Mouse (Mus musculus) neural tube, embryonic 13.5 days (tissue): ENCODE results near the gene Auts2. TPM values are rescaled to one million over a fixed set of nuclear protein-coding genes. Genes with fewer than 3 reads are reported as not detected.

ENCODE experiments used
- ATAC-seq: fragments of 200-750 bp; cut with Nextera tagmentation; 2 replicates; pipeline ENCODE4 v1.8.0; 2017; ENCODE audit warnings: low read depth, mild to moderate bottlenecking, moderate TSS enrichment, moderate library complexity
- H3K27ac ChIP-seq: fragments of 300-500 bp; sonication (generic); replicated peaks from 2 replicates; pipeline ENCODE4 v1.5.1; 2015; ENCODE audit warnings: moderate library complexity, mild to moderate bottlenecking, inconsistent platforms
- H3K27me3 ChIP-seq: fragments of 300-500 bp; sonication (generic); 2 replicates; pipeline ENCODE4 v1.6.1; 2015; ENCODE audit warnings: mild to moderate bottlenecking, inconsistent platforms
- H3K36me3 ChIP-seq: fragments of 300-500 bp; sonication (generic); 2 replicates; pipeline ENCODE4 v1.6.1; 2015; ENCODE audit warnings: mild to moderate bottlenecking, inconsistent platforms
- H3K4me1 ChIP-seq: fragments of 300-500 bp; sonication (generic); replicated peaks from 2 replicates; pipeline ENCODE4 v1.6.1; 2015; ENCODE audit warnings: inconsistent platforms
- H3K4me2 ChIP-seq: fragments of 300-500 bp; sonication (generic); 2 replicates; pipeline ENCODE4 v1.6.1; 2015; ENCODE audit warnings: inconsistent platforms, mild to moderate bottlenecking, moderate library complexity
- H3K4me3 ChIP-seq: fragments of 300-500 bp; sonication (generic); 2 replicates; pipeline ENCODE4 v1.5.1; 2015; ENCODE audit warnings: mild to moderate bottlenecking, inconsistent platforms
- H3K9ac ChIP-seq: fragments of 300-500 bp; sonication (generic); 2 replicates; pipeline ENCODE4 v1.6.1; 2015; ENCODE audit warnings: moderate library complexity, mild to moderate bottlenecking, inconsistent platforms
- H3K9me3 ChIP-seq: fragments of 300-500 bp; sonication (generic); 2 replicates; pipeline ENCODE4 v1.6.1; 2016; ENCODE audit warnings: inconsistent platforms
- WGBS: fragments of 180-500 bp; shearing (Covaris S2); methylation state at CpG from one replicate; pipeline ENCODE4 v1.1.7; 2015; 5-methylcytosine and 5-hydroxymethylcytosine counted together
- polyA plus RNA-seq: library from polyadenylated mRNA; unstranded; fragments of >200 nt; fragmentation: Nextera tagmentation; extraction: Ambion mirVana; gene quantifications from 2 replicates; pipeline ENCODE4 v1.2.1, GENCODE M21; 2015

The Auts2 gene
- polyA plus RNA-seq, 1 experiment from 2014 or later = 72.6 TPM

GRCm38 (mm10) chr5:131857976-131858375 lies 685.2 kb downstream of the Auts2 start:
- WGBS = 89% methylated on average over 5 of the region's 5 CpGs
- Histone ChIP-seq H3K36me3 (no peaks in the 10 kb centered on the region), H3K9me3 (no peaks in the 10 kb centered on the region), H3K27me3 (no peaks in the 10 kb centered on the region), H3K27ac (no peak overlapping the region), H3K4me3 (no peak overlapping the region), H3K4me1 (peaks cover 29% of the 10 kb centered on the region), H3K9ac (no peak overlapping the region), H3K4me2 (no peak overlapping the region)
- no peak for ATAC-seq

GRCm38 (mm10) chr5:131855358-131855757 lies 687.8 kb downstream of the Auts2 start:
- Histone ChIP-seq H3K4me2 (no peak overlapping the region), H3K36me3 (no peaks in the 10 kb centered on the region), H3K4me3 (no peak overlapping the region), H3K27me3 (no peaks in the 10 kb centered on the region), H3K4me1 (peaks cover 55% of the 10 kb centered on the region), H3K9me3 (no peaks in the 10 kb centered on the region), H3K9ac (no peak overlapping the region), H3K27ac (no peak overlapping the region; the same call in 1 of the 2 replicates)
- 11% methylated on average over 8 of the region's 8 CpGs for WGBS
- peak; percentile 37; the same call in 1 of the 2 replicates for ATAC-seq

- Histone ChIP-seq H3K9me3 (no peaks in the 10 kb centered on the region), H3K27ac (peak overlapping the region; percentile 66), H3K4me2 (peak overlapping the region; percentile 30), H3K4me1 (peaks cover 65% of the 10 kb centered on the region), H3K4me3 (no peak overlapping the region), H3K9ac (no peak overlapping the region), H3K36me3 (no peaks in the 10 kb centered on the region), H3K27me3 (peaks cover 17% of the 10 kb centered on the region)
- ATAC-seq = peak; percentile 75
- WGBS = 6% methylated on average over 20 of the region's 20 CpGs
These were observed 691.3 kb downstream of the Auts2 start for GRCm38 (mm10) chr5:131851597-131852453.

- peaks cover 17% of the 10 kb centered on the region for H3K27me3 ChIP-seq
- 0 out of 2 replicates have a peak overlapping the region, but pooled peaks have one; percentile 30 for H3K4me2 ChIP-seq
- 0 out of 2 replicates have a peak, but pooled peaks have one; percentile 9 for ATAC-seq
- H3K36me3 ChIP-seq = no peaks in the 10 kb centered on the region
- no peaks in the 10 kb centered on the region for H3K9me3 ChIP-seq
- no peak overlapping the region for H3K4me3 ChIP-seq
- peaks cover 54% of the 10 kb centered on the region for H3K4me1 ChIP-seq
- no peak overlapping the region for H3K9ac ChIP-seq
- H3K27ac ChIP-seq = peak overlapping the region; percentile 66; the same call in 1 of the 2 replicates
- 51% methylated on average over 8 of the region's 8 CpGs for WGBS
These were observed 692.4 kb downstream of the Auts2 start for GRCm38 (mm10) chr5:131850632-131851335.

- Histone ChIP-seq H3K4me1 (peaks cover 50% of the 10 kb centered on the region), H3K4me3 (no peak overlapping the region), H3K9me3 (no peaks in the 10 kb centered on the region), H3K4me2 (no peak overlapping the region), H3K27ac (no peak overlapping the region), H3K27me3 (peaks cover 17% of the 10 kb centered on the region), H3K9ac (no peak overlapping the region), H3K36me3 (no peaks in the 10 kb centered on the region)
- 52% methylated on average over 3 of the region's 3 CpGs for WGBS
- no peak for ATAC-seq
These were observed 693.5 kb downstream of the Auts2 start for GRCm38 (mm10) chr5:131849644-131850043.

- peak; percentile 25; the same call in 1 of the 2 replicates for ATAC-seq
- H3K27ac ChIP-seq = peak overlapping the region; percentile 75
- H3K4me3 ChIP-seq = no peak overlapping the region
- peaks cover 13% of the 10 kb centered on the region for H3K27me3 ChIP-seq
- H3K4me1 ChIP-seq = peaks cover 48% of the 10 kb centered on the region
- WGBS = 13% methylated on average over 9 of the region's 9 CpGs
- no peaks in the 10 kb centered on the region for H3K9me3 ChIP-seq
- H3K4me2 ChIP-seq = peak overlapping the region; percentile 24
- H3K9ac ChIP-seq = 0 out of 2 replicates have a peak overlapping the region, but pooled peaks have one; percentile 9
- H3K36me3 ChIP-seq = no peaks in the 10 kb centered on the region
These were observed 698.7 kb downstream of the Auts2 start for GRCm38 (mm10) chr5:131844519-131844800.

- peaks cover 47% of the 10 kb centered on the region for H3K4me1 ChIP-seq
- peaks cover 8% of the 10 kb centered on the region for H3K27me3 ChIP-seq
- H3K9ac ChIP-seq = peak overlapping the region; percentile 9; the same call in 1 of the 2 replicates
- peak; percentile 80 for ATAC-seq
- peak overlapping the region; percentile 24 for H3K4me2 ChIP-seq
- H3K36me3 ChIP-seq = no peaks in the 10 kb centered on the region
- 24% methylated on average over 9 of the region's 9 CpGs for WGBS
- H3K27ac ChIP-seq = peak overlapping the region; percentile 75
- H3K4me3 ChIP-seq = no peak overlapping the region
- no peaks in the 10 kb centered on the region for H3K9me3 ChIP-seq
These were observed 699.2 kb downstream of the Auts2 start for GRCm38 (mm10) chr5:131843766-131844518.

DNA sequence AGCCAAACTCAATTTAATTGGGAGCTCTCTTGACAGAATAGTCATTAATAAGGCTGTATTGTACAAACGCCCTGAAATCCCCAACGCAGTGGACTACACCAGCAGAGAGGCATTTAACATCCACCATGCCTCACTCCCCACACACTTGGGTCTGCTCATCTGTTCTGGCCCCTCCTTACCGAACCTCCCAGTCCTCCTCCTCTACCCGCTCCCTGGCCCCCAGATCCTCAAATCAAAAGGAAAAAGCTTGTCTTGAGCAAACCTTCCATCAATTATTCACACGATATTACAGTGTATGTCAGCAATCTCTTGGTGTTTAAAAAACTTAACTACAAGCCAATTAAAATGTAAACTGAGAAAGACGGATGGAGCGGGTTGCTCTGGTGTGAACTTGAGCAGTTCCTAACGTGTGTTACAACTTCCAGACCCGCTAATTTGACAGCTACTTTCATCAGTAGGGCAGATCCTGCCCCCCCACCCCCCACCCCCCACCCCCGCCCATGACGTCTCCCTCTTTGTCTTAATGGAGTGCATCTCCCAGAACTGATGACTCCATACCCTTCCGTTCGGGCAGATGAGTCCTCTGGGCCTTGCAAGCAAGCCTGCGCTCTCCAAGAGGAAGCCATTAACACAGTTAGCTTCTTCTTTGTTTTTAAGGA lies 703.4 kb downstream of the Auts2 start:
- H3K9me3 ChIP-seq = no peaks in the 10 kb centered on the region
- H3K4me1 ChIP-seq = peaks cover 49% of the 10 kb centered on the region
- H3K4me2 ChIP-seq = no peak overlapping the region
- H3K9ac ChIP-seq = no peak overlapping the region
- no peak for ATAC-seq
- H3K27ac ChIP-seq = no peak overlapping the region
- 56% methylated on average over 14 of the region's 14 CpGs for WGBS
- no peaks in the 10 kb centered on the region; the same call in none of the 2 replicates for H3K27me3 ChIP-seq
- H3K36me3 ChIP-seq = no peaks in the 10 kb centered on the region
- H3K4me3 ChIP-seq = no peak overlapping the region

DNA sequence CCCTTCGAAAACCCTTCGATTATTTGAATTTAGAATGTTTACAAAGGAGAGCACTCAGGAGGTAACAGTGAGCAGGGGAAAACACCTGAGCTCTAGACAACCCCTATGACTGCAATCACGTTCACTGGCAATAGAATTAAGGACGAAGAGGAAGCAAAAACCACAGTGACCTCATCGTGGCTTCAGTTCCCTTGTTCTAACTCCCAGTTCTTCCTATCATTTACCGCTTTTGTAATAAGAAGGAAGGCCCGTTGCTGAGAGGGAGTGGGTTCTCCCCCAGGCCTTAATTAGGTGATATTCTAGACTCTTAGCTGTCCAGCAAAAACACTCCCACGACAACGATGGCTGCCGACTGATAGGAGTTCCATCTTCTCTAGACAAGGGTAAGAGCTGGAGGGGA lies 704.1 kb downstream of the Auts2 start:
- Histone ChIP-seq H3K9me3 (no peaks in the 10 kb centered on the region), H3K36me3 (no peaks in the 10 kb centered on the region), H3K4me2 (no peak overlapping the region), H3K9ac (no peak overlapping the region), H3K27me3 (no peaks in the 10 kb centered on the region; the same call in none of the 2 replicates), H3K4me3 (no peak overlapping the region), H3K4me1 (peaks cover 47% of the 10 kb centered on the region), H3K27ac (no peak overlapping the region)
- 81% methylated on average over 10 of the region's 10 CpGs for WGBS
- no peak for ATAC-seq

- Histone ChIP-seq H3K9me3 (no peaks in the 10 kb centered on the region), H3K27me3 (no peaks in the 10 kb centered on the region; the same call in none of the 2 replicates), H3K36me3 (no peaks in the 10 kb centered on the region), H3K4me3 (no peak overlapping the region), H3K9ac (no peak overlapping the region), H3K4me2 (no peak overlapping the region), H3K4me1 (peaks cover 47% of the 10 kb centered on the region), H3K27ac (no peak overlapping the region)
- ATAC-seq = no peak
- WGBS = 31% methylated on average over 6 of the region's 6 CpGs
These were observed 705.1 kb downstream of the Auts2 start for GRCm38 (mm10) chr5:131838064-131838463.

- WGBS = 59% methylated on average over 6 of the region's 6 CpGs
- no peak overlapping the region for H3K27ac ChIP-seq
- no peak overlapping the region for H3K9ac ChIP-seq
- H3K4me3 ChIP-seq = no peak overlapping the region
- H3K27me3 ChIP-seq = no peaks in the 10 kb centered on the region; the same call in 1 of the 2 replicates
- no peak overlapping the region for H3K4me2 ChIP-seq
- no peaks in the 10 kb centered on the region for H3K36me3 ChIP-seq
- H3K4me1 ChIP-seq = peaks cover 45% of the 10 kb centered on the region
- no peaks in the 10 kb centered on the region for H3K9me3 ChIP-seq
- no peak for ATAC-seq
These were observed 707.0 kb downstream of the Auts2 start for GRCm38 (mm10) chr5:131836014-131836735.
